Mouse (Mus musculus) heart, postnatal 0 days (tissue): ENCODE data around the gene Gpr1. TPM values are rescaled to one million over a fixed set of nuclear protein-coding genes. Genes with fewer than 3 reads are reported as not detected.

Source experiments
- ATAC-seq: fragments of 200-750 bp; cut with Nextera tagmentation; 2 replicates; pipeline ENCODE4 v1.8.0; 2017; ENCODE audit warnings: low read depth, moderate number of reproducible peaks, moderate library complexity; ENCODE audit not compliant: insufficient read depth
- DNase-seq: peaks from one replicate; pipeline ENCODE4 v3.0.0-alpha.2; 2016; ENCODE audit warnings: low spot score
- H3K27ac ChIP-seq: fragments of 300-500 bp; sonication (generic); 2 replicates; pipeline ENCODE4 v1.5.1; 2014; ENCODE audit warnings: low read depth, mild to moderate bottlenecking
- H3K27me3 ChIP-seq: fragments of 300-500 bp; sonication (generic); 2 replicates; pipeline ENCODE4 v1.6.1; 2014; ENCODE audit warnings: low read length, mixed read lengths; ENCODE audit not compliant: control insufficient read depth, insufficient read depth
- H3K36me3 ChIP-seq: fragments of 300-500 bp; sonication (generic); replicated peaks from 2 replicates; pipeline ENCODE4 v1.6.1; 2014; ENCODE audit warnings: low read length, mixed read lengths; ENCODE audit not compliant: control insufficient read depth, insufficient read depth
- H3K4me1 ChIP-seq: fragments of 300-500 bp; sonication (generic); 2 replicates; pipeline ENCODE4 v1.6.1; 2014; ENCODE audit warnings: antibody characterized with exemption; ENCODE audit not compliant: control insufficient read depth, insufficient read depth
- H3K4me2 ChIP-seq: fragments of 300-500 bp; sonication (generic); 2 replicates; pipeline ENCODE4 v1.6.1; 2014; ENCODE audit warnings: low read depth, mild to moderate bottlenecking, low read length, moderate library complexity
- H3K4me3 ChIP-seq: fragments of 300-500 bp; sonication (generic); 2 replicates; pipeline ENCODE4 v1.5.1; 2014; ENCODE audit warnings: low read depth, low read length
- H3K9ac ChIP-seq: fragments of 300-500 bp; sonication (generic); replicated peaks from 2 replicates; pipeline ENCODE4 v1.6.1; 2014; ENCODE audit warnings: low read depth, low read length, mixed read lengths
- H3K9me3 ChIP-seq: fragments of 300-500 bp; sonication (generic); replicated peaks from 2 replicates; pipeline ENCODE4 v1.6.1; 2016; ENCODE audit warnings: low read length; ENCODE audit not compliant: control insufficient read depth
- CTCF ChIP-seq: IDR thresholded peaks from 2 replicates; pipeline ENCODE4 v1.5.1; 2016; ENCODE audit warnings: antibody characterized with exemption, control low read depth, low read depth
- EP300 ChIP-seq: IDR thresholded peaks from 2 replicates; pipeline ENCODE4 v1.6.1; 2016; ENCODE audit warnings: antibody characterized with exemption, low read depth
- WGBS: fragments of 180-500 bp; shearing (Covaris S2); extraction: QIAGEN DNeasy Blood & Tissue Kit; methylation state at CpG from one replicate; pipeline ENCODE4 v1.1.7; 2014; 5-methylcytosine and 5-hydroxymethylcytosine counted together
- polyA plus RNA-seq: library from polyadenylated mRNA; unstranded; fragments of >200 nt; fragmentation: Nextera tagmentation; extraction: Ambion mirVana; gene quantifications from 2 replicates; pipeline ENCODE4 v1.2.1, GENCODE M21; 2015
- total RNA-seq: library from RNA; depleted of rRNA; stranded (reverse); fragments of >200 nt; gene quantifications from 2 replicates; pipeline ENCODE4 v1.2.3, GENCODE M21; 2014; ENCODE audit warnings: low replicate concordance

Gene Gpr1
- total and polyA plus RNA-seq, 2 experiments from 2014 or later: 0.10 TPM; not detected in 1

DNA sequence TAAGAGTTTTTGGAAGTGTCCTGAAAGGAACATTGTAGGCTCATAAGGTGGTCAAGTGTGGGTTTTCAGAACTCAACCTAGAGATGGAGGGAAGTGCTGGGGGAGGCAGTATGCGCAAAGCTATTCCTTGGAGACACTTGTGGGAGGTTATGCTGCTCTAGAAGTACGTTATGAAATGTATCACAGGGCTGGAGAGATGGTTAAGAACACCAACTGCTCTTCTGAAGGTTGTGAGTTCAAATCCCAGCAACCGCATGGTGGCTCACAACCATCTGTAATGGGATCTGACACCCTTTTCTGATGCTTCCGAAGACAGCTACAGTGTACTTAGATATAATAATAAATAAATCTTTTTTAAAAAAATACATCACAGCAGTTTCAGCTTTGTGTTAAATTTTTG, 34.2 kb downstream of the Gpr1 start:
- no peak for TF ChIP-seq CTCF
- TF ChIP-seq EP300: no peak
- Histone ChIP-seq H3K4me2 (no peak overlapping the region), H3K9ac (no peak overlapping the region), H3K9me3 (no peaks in the 10 kb centered on the region), H3K27me3 (no peaks in the 10 kb centered on the region), H3K36me3 (peaks cover 21% of the 10 kb centered on the region), H3K4me3 (no peak overlapping the region), H3K4me1 (peaks cover 18% of the 10 kb centered on the region), H3K27ac (no peak overlapping the region)
- ATAC-seq (no peak), DNase-seq (no peak)
- WGBS: 89% methylated on average over 4 of the region's 4 CpGs

DNA sequence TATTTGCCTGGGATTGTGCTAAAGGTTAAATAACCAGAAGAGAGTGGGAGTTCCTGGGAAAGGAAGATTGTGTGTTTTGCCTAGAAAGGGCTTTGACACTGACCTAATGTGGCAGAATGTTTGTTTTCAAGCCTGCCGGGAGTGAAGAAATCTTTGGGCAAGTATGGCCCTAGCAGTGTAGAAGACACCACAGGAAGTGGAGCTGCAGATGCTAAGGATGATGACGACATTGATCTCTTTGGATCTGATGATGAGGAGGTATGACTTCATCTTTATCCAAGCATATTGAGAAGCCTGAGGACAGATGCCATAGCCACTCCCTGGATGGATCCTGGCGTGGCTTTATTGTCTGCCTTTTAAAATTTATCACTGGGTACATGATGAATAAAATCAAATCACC, 36.0 kb downstream of the Gpr1 start:
- H3K4me2 ChIP-seq: peak overlapping the region; percentile 91
- H3K9ac ChIP-seq: no peak overlapping the region
- TF ChIP-seq CTCF (no peak), EP300 (no peak)
- H3K4me3 ChIP-seq: no peak overlapping the region
- 66% methylated on average over 3 of the region's 3 CpGs for WGBS
- H3K4me1 ChIP-seq: peaks cover 20% of the 10 kb centered on the region
- ATAC-seq (no peak), DNase-seq (no peak)
- H3K9me3 ChIP-seq: no peaks in the 10 kb centered on the region
- peaks cover 21% of the 10 kb centered on the region for H3K36me3 ChIP-seq
- no peak overlapping the region for H3K27ac ChIP-seq
- no peaks in the 10 kb centered on the region for H3K27me3 ChIP-seq

- TF ChIP-seq EP300: peak; percentile 70; the same call in 1 of the 2 replicates
- no peak for TF ChIP-seq CTCF
- ATAC-seq: peak; percentile 91
- under 1% methylated on average over 71 of the region's 72 CpGs for WGBS
Observed at GRCm38 (mm10) chr1:63176604-63177421, 37.5 kb downstream of the Gpr1 start, which contains the start of the genes Eef1b2 and Ndufs1. Gene Eef1b2, plus strand, starts transcription at chr1:63176825. Gene Ndufs1, minus strand, starts transcription at chr1:63176833.

DNA sequence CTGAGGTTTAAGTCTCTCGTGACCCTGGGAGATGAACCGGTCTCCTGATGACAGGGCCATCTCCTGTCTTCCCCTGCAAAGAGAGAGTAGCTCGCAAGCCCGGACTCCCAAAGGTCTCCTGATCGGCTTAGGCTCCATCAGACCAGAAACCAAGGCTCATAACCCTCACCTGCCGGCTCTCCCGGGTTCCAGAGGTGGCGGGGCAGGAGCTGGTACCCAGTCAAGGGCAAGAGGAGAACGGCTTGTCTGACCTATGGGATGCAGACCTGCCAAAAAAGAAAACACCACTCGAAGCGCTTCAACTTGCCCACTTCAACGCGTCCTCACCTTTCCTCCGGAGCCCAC, 38.1 kb downstream of the Gpr1 start:
- Histone ChIP-seq H3K4me3 (peak overlapping the region; percentile 99), H3K27ac (peak overlapping the region; percentile 94), H3K4me1 (peaks cover 20% of the 10 kb centered on the region), H3K9ac (peak overlapping the region; percentile 84), H3K27me3 (no peaks in the 10 kb centered on the region), H3K36me3 (peaks cover 30% of the 10 kb centered on the region), H3K4me2 (peak overlapping the region; percentile 91), H3K9me3 (no peaks in the 10 kb centered on the region)
- ATAC-seq: peak; percentile 31
- DNase-seq: no peak
- 0% methylated on average over 14 of the region's 14 CpGs for WGBS
- TF ChIP-seq CTCF (no peak), EP300 (no peak)

More at GRCm38 (mm10) chr1:63176604-63177421, 37.5 kb downstream of the Gpr1 start, which contains the start of the genes Eef1b2 and Ndufs1:
- peak; percentile 99 for DNase-seq
- Histone ChIP-seq H3K4me2 (peak within 1 kb of the TSS; percentile 91), H3K36me3 (peaks cover 24% of the 10 kb centered on the region), H3K4me1 (peaks cover 20% of the 10 kb centered on the region), H3K27me3 (no peaks in the 10 kb centered on the region), H3K27ac (peak within 1 kb of the TSS; percentile 94), H3K9ac (peak within 1 kb of the TSS; percentile 84), H3K4me3 (peak within 1 kb of the TSS; percentile 99), H3K9me3 (no peaks in the 10 kb centered on the region)

DNA sequence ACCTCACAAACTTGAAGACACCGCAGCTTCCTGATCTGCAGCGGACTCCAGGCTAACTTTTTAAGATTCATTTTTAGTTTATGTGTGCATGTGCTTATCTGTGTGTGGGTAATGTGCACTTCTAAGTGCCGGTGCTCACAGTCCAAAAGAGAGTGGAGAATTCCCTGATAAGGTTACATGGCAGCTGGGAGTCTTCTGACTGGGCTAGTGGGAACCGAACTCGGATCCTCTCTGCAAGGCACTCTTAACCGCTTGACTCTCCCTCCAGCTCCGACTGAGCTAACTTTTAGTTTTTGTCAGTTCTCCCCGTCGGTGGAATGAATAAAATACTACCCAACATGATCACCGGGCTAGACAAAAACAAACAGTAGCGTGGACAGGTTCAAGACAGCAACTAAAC, 38.5 kb downstream of the Gpr1 start:
- Histone ChIP-seq H3K9ac (peak overlapping the region; percentile 84), H3K27ac (peak overlapping the region; percentile 94), H3K36me3 (peaks cover 34% of the 10 kb centered on the region), H3K9me3 (no peaks in the 10 kb centered on the region), H3K4me2 (peak overlapping the region; percentile 91), H3K4me3 (peak overlapping the region; percentile 99), H3K4me1 (peaks cover 20% of the 10 kb centered on the region), H3K27me3 (no peaks in the 10 kb centered on the region)
- no peak for ATAC-seq
- TF ChIP-seq EP300 (no peak), CTCF (no peak)
- no peak for DNase-seq
- 3% methylated on average over 11 of the region's 11 CpGs for WGBS

DNA sequence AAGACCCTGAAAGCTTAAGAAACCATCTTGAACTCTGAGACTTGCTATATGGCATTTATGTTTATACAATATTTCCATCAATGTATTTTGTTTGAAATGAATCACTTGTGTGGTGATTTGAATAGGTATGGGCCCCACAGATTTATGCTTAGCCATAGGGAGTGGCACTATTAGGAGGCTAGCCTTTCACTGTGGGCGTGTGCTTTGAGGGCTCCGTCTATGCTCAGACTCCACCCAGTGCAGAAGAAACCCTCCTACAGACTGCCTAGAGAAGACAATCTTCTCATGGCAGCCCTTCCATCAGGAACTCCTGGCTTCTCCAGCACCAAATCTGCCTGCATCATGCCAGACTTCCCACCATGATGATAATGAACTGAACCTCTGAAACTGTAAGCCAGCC, 45.7 kb downstream of the Gpr1 start:
- no peaks in the 10 kb centered on the region for H3K9me3 ChIP-seq
- no peak overlapping the region for H3K4me3 ChIP-seq
- H3K27ac ChIP-seq: no peak overlapping the region
- no peaks in the 10 kb centered on the region for H3K27me3 ChIP-seq
- TF ChIP-seq CTCF: no peak
- TF ChIP-seq EP300: no peak
- ATAC-seq: no peak
- peaks cover 69% of the 10 kb centered on the region for H3K36me3 ChIP-seq
- WGBS: 73% methylated on average over 2 of the region's 2 CpGs
- H3K4me2 ChIP-seq: no peak overlapping the region
- no peak overlapping the region for H3K9ac ChIP-seq
- H3K4me1 ChIP-seq: no peaks in the 10 kb centered on the region
- DNase-seq: no peak
